Mouse (Mus musculus) erythroblast, adult 5-6 weeks (primary cell): ENCODE data around the gene Pacsin1. TPM values are rescaled to one million over a fixed set of nuclear protein-coding genes. Genes with fewer than 3 reads are reported as not detected.
"Not testable (repeated sequence)": the region's sequence is repeated elsewhere in the genome, so short reads cannot be mapped to it uniquely, and the experiment has no call there.

Experiments used
- ATAC-seq: replicated peaks from 2 replicates; pipeline ENCODE4 v1.8.0; 2016; ENCODE audit warnings: moderate number of reproducible peaks, mild to moderate bottlenecking, moderate TSS enrichment, inconsistent platforms; ENCODE audit not compliant: poor library complexity, low FRiP score, severe bottlenecking
- total RNA-seq, 2 experiments: library from RNA; stranded (forward) in 1 of 2; stranded (reverse) in 1 of 2; fragments of 150-400 nt in 1 of 2; fragments of 200-764, 138-1000 nt in 1 of 2; gene quantifications; 2 replicates each; pipeline versions ENCODE4 v1.2.3 to v1.2.4; 2015 to 2017; ENCODE audit warnings: low replicate concordance in 2 of 2

Gene Pacsin1
- total RNA-seq, 2 experiments from 2014 or later, result not detected

DNA sequence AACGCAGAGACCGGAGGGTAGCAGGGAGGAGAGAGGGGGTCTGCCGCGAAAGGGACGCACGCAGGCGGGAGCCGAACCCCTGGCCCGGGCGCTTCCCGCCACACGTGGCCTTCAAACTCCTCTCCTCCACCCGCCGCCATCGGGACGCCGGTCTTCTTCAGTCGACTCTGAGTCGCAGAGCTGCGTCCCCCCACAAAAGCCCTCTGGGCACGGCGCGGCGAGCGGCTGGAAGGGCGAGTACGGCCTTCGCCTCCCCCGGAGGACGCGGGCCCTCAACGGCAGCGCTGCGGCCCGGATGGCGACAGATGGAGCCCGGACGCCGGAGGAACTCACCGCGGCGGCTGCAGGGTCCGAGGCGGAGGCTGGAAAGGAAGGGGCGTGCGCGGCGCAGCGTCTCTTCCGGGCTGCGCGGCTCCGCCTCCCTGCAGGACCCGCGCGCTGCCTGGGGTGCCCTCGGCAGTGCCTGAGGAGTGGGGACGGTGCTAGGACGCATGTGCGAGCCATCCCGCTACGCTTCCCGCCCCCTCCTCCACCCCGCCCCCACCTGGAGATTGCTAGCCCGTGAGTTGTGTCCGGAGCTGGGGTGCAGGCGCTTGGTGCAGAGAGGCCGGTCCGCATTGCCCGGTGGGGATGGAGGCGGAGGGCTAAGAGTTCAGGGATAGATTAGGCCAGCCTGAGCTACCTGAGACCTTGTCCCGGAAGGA lies 20.3 kb upstream of the Pacsin1 start, which contains the start of gene RPS10-NUDT3:
Gene RPS10-NUDT3, minus strand, starts transcription at position 352 of the 704 bp plus-strand sequence.
- ATAC-seq, result peak; percentile 97

DNA sequence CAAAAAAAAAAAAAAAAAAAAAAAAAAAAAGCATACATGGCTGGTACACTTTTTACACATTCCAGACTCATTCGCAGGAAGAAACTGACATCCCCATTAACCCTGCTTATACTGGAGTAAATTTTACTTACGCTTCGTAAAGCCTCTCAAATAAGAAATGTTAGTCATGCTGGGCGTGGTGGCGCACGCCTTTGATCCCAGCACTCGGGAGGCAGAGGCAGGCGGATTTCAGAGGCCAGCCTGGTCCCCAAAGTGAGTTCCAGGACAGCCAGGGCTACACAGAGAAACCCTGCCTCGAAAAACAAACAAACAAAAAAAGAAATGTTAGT lies 19.8 kb upstream of the Pacsin1 start:
- peak; percentile 9; the same call in 1 of the 2 replicates for ATAC-seq

- ATAC-seq, result no peak
Observed at GRCm38 (mm10) chr17:27636132-27637020, 18.9 kb upstream of the Pacsin1 start, which contains the start of gene Rps10. Rps10 (minus strand) TSS chr17:27636669.

GRCm38 (mm10) chr17:27637333-27637732 lies 18.0 kb upstream of the Pacsin1 start:
- no peak for ATAC-seq

DNA sequence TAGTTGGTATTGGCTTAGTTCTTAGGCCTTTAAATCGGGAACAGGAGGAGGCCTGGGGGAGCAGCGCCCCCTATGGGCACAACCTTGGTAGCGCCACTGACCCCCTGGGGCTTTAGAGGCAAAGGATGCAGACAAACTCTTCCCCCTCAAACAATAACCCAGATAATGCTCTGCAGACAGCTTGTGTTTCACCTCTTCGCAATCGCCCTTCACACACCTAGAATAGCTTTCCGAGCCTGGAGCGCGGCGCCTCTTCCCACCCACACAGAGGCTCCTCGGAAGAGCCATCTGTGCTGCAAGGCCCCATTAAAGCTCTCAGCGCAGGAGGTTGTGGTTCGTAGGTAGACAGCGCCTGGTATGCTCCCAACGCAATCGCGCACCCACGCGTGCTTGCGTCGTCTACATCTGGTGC lies 16.4 kb upstream of the Pacsin1 start:
- no peak for ATAC-seq

DNA sequence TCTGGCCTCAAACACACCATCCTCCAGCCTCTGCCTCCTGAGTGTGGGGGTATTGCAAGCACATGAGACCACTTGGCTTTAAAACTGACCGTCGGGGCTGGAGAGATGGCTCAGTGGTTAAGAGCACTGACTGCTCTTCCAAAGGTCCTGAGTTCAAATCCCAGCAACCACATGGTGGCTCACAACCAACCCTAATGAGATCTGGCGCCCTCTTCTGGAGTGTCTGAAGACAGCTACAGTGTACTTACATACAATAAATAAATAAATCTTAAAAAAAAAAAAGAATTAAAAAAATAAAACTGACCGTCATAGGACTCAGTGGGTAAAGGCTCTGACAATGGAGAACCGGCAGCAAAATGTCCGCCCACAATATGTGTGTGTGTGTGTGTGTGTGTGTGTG lies 15.5 kb upstream of the Pacsin1 start:
- ATAC-seq, result not testable (repeated sequence)

DNA sequence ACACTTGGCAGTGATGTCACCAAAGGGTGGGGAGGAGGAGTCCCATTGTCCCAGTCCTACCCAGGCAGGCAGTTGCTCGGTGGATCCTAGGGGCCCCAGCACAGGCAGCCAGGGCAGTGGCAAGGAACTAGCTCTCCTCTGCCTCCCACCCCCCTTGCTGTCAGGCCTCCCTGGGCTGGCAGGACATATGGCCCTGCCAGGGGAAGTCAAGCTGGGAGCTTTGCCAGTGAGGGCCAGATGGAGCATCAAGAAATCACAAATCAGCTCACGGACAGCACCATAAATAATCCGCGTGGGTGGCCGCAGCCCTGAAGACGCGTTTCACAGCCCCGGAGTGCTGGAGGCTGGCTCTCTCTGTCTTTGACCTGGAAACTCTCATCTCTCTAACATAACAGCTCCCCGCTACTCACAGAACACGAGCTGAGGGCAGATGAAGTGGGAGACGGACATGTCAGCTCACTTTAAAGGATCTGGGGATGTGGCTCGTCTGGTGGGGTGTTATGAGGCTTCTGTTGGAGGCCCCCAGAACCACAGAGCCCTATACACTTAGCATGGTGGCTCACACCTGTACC lies 12.7 kb upstream of the Pacsin1 start:
- no peak for ATAC-seq

GRCm38 (mm10) chr17:27643101-27643500 lies 12.2 kb upstream of the Pacsin1 start:
- ATAC-seq, result no peak

GRCm38 (mm10) chr17:27643756-27644155 lies 11.6 kb upstream of the Pacsin1 start:
- ATAC-seq, result no peak

DNA sequence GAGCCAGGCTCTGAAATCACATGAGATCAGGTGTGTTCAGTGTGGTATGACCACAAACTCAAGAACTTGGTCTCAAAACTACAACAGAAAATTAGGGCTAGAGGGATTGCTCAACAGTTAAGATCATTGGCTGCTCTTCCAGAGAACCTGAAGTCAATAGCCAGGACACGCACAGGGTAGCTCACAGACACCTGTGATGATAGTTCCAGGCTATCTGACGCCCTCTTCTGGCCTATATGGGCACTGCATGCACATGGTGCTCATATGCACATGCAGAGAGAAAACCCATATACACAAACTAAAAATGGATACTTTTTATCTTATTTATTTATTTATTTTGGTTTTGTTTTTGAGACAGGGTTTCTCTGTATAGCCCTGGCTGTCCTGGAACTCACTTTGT lies 10.7 kb upstream of the Pacsin1 start:
- ATAC-seq, result no peak

- no peak for ATAC-seq
Observed at GRCm38 (mm10) chr17:27645807-27646206, 9.5 kb upstream of the Pacsin1 start.

DNA sequence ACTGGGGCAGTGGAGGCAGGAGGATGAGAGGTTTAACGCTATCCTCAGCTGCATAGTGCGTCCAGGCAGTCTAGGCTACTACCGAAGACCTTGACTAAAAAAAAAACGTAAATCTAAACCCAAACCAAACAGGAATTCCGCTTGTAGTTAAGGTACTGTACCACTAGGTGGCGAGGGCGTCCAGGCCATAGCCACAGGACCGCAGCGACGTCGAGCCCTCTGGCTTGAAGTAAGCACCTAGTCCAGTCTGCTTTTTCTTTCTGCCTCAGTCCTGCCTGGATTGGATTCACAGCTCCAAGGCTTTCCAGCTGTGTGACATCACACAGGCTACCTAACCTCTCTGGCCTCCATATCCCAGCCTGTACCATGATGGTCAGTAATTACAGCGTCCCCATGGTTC lies 5.1 kb upstream of the Pacsin1 start:
- peak; percentile 78 for ATAC-seq

GRCm38 (mm10) chr17:27650586-27650985 lies 4.7 kb upstream of the Pacsin1 start:
- ATAC-seq, result no peak

GRCm38 (mm10) chr17:27652046-27652790 lies 3.1 kb upstream of the Pacsin1 start:
- no peak for ATAC-seq

DNA sequence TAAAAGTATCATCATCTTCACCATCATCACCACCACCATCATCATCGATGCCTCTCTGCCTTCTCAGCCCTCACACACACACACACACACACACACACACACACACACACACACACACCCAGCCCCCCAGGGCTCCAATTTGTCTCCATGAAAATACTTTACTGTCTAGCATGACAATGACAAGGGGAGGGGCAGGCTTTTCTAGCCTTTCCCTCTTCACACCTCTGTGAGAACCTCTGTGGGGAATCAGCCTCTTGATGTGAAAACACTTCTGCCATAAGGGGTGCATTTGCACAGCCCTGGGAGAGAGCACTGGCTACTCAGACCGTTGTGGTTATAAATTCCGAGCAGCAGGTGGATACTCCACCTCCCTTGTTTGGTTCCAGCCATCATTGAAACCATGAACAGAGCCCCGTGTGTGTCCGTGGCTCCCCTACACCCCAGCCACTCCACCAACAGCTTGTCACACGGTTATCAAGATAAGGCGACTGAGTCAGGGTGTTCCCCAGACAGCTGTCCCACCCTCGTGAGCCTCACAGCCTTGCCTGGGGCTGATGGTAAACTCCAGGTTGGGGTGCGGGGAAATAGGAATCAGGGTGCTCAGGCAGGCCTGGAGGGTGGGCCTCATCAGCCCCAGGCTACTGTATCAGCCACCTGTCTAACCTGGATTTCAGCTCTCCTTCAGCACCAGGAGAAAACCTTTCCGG lies 1.9 kb upstream of the Pacsin1 start:
- no peak for ATAC-seq

- ATAC-seq, result no peak
Observed at GRCm38 (mm10) chr17:27656011-27656399, 696 bp downstream of the Pacsin1 start.

DNA sequence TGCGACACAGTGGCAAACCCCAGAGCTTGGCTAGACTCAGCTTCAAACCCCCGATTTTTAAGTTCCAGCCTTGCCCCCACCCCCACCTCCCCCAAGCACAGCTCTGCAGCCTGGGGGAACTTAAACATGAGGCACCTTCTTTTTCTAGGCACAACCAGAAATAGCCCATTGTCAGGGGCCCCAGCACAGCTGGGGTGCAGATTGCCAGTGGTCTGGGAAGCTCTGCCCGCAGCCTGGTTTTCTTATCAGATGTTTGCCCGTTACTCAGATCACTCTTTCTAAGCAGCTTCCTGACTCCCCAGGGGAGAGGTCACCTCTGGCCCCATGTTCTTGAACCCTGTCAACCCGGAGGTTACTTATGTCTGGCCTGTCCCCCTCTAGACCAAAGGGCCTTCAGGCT lies 1.1 kb downstream of the Pacsin1 start:
- ATAC-seq, result no peak

DNA sequence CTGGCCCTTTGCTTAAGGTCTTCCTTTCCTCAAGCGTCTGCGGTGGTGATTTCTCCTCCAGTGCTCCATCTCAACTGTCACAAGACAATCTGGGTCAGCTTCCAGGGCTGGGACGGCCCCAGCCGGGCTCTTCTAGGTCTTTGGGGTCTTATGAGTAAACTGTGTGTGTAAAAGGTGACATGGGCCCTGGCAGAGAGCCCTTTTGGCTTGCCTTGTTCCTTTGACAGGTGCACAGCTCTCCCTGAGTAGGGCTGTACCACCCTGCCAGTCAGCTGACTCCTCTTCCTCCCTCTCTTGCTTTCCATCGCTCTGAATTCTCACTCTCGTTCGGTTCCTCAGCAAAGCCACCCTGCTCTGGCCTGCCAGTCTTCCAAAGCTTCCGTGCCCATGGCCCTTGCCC lies 1.8 kb downstream of the Pacsin1 start:
- ATAC-seq, result no peak

DNA sequence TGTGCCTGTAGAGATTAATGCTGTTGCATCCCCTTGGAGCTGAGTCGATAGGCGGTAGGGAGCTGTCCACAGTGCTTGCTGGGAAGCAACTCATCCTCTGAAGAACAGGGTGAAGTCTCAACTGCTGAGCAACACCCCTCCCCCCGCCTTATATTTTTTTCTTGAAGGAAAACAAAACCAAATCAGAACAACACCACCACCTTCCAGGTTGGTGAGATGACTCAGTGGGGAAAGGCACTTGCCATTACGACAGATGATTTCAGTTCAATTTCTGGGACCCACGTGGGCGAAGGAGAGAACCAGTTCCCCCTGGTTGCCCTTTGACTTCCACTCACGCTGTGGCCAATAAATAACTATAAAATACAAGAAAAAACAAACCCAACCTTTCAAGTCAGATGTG lies 3.5 kb downstream of the Pacsin1 start:
- no peak for ATAC-seq
